Mouse (Mus musculus) liver, embryonic 14.5 days (tissue): ENCODE results near the gene Slc3a2. TPM values are rescaled to one million over a fixed set of nuclear protein-coding genes. Genes with fewer than 3 reads are reported as not detected.
"Not testable (repeated sequence)": the region's sequence is repeated elsewhere in the genome, so short reads cannot be mapped to it uniquely, and the experiment has no call there.

ENCODE experiments used
- ATAC-seq: fragments of 200-750 bp; cut with Nextera tagmentation; 2 replicates; pipeline ENCODE4 v1.8.0; 2017; ENCODE audit warnings: moderate number of reproducible peaks, mild to moderate bottlenecking, moderate library complexity; ENCODE audit not compliant: insufficient read depth
- DNase-seq, 3 experiments: peaks; one replicate each; pipeline ENCODE4 v3.0.0-alpha.2; 2012 to 2013; ENCODE audit warnings: low read depth in 3 of 3, low spot score in 3 of 3
- H3K27ac ChIP-seq: fragments of 300-500 bp; sonication (generic); 2 replicates; pipeline ENCODE4 v1.5.1; 2014; ENCODE audit warnings: moderate library complexity, mild to moderate bottlenecking, control low read depth, inconsistent platforms
- H3K27me3 ChIP-seq: fragments of 300-500 bp; sonication (generic); 2 replicates; pipeline ENCODE4 v1.6.1; 2014; ENCODE audit warnings: mild to moderate bottlenecking, low read length, moderate library complexity; ENCODE audit not compliant: control insufficient read depth, insufficient read depth
- H3K36me3 ChIP-seq: fragments of 300-500 bp; sonication (generic); replicated peaks from 2 replicates; pipeline ENCODE4 v1.6.1; 2014; ENCODE audit warnings: low read depth; ENCODE audit not compliant: control insufficient read depth, insufficient read depth
- H3K4me1 ChIP-seq, 2 experiments: fragments of 200-500 bp in 1 of 2; fragments of 300-500 bp in 1 of 2; sonication (generic) in 1 of 2; replicated peaks; 2 replicates each; pipeline ENCODE4 v1.6.1; 2012 to 2014; ENCODE audit warnings: antibody characterized with exemption in 1 of 2, inconsistent platforms in 1 of 2, low read length in 1 of 2; ENCODE audit not compliant: control insufficient read depth in 2 of 2, insufficient read depth in 2 of 2
- H3K4me2 ChIP-seq: fragments of 300-500 bp; sonication (generic); 2 replicates; pipeline ENCODE4 v1.6.1; 2014; ENCODE audit warnings: low read depth, mild to moderate bottlenecking, control low read depth, moderate library complexity
- H3K4me3 ChIP-seq, 2 experiments: fragments of 200-500 bp in 1 of 2; fragments of 300-500 bp in 1 of 2; sonication (generic) in 1 of 2; 2 replicates each; pipeline ENCODE4 v1.5.1; 2012 to 2014; ENCODE audit warnings: low read depth in 2 of 2, low read length in 2 of 2, mild to moderate bottlenecking in 2 of 2, control low read depth in 1 of 2, inconsistent platforms in 1 of 2, moderate library complexity in 1 of 2; ENCODE audit not compliant: insufficient read depth in 1 of 2
- H3K9ac ChIP-seq: fragments of 300-500 bp; sonication (generic); replicated peaks from 2 replicates; pipeline ENCODE4 v1.6.1; 2014; ENCODE audit warnings: mild to moderate bottlenecking, control low read depth, moderate library complexity
- H3K9me3 ChIP-seq: fragments of 300-500 bp; sonication (generic); 2 replicates; pipeline ENCODE4 v1.6.1; 2016; ENCODE audit warnings: low read length, mixed read lengths; ENCODE audit not compliant: control insufficient read depth
- CTCF ChIP-seq: IDR thresholded peaks from 2 replicates; pipeline ENCODE4 v1.5.1; 2016; ENCODE audit warnings: antibody characterized with exemption, low read depth, control low read depth
- EP300 ChIP-seq: IDR thresholded peaks from 2 replicates; pipeline ENCODE4 v1.6.1; 2016; ENCODE audit warnings: antibody characterized with exemption, low read depth
- WGBS: fragments of 180-500 bp; shearing (Covaris S2); extraction: QIAGEN DNeasy Blood & Tissue Kit; methylation state at CpG from one replicate; pipeline ENCODE4 v1.1.7; 2014; ENCODE audit not compliant: insufficient replicate concordance; 5-methylcytosine and 5-hydroxymethylcytosine counted together
- polyA plus RNA-seq, 2 experiments: library from polyadenylated mRNA; depleted of rRNA in 1 of 2; stranded (reverse) in 1 of 2; unstranded in 1 of 2; fragments of >200 nt; fragmentation: Nextera tagmentation in 1 of 2; extraction: Ambion mirVana in 1 of 2; gene quantifications; 2 replicates each; pipeline versions ENCODE4 v1.2.1 to v1.2.3; 2012 to 2014

The Slc3a2 gene
- polyA plus RNA-seq, 2 experiments: 82.2 to 89.1 TPM

- ATAC-seq (no peak), DNase-seq (no peak)
- Histone ChIP-seq H3K4me2 (no peak overlapping the region), H3K27ac (no peak overlapping the region), H3K4me1 (peaks cover 11 to 18% of the 10 kb centered on the region in 2 experiments), H3K9ac (no peak overlapping the region), H3K9me3 (no peaks in the 10 kb centered on the region), H3K27me3 (no peaks in the 10 kb centered on the region), H3K36me3 (peaks cover 40% of the 10 kb centered on the region), H3K4me3 (no peak overlapping the region)
- TF ChIP-seq EP300: no peak
- no peak for TF ChIP-seq CTCF
- WGBS: 79% methylated on average over 7 of the region's 7 CpGs
Observed at GRCm38 (mm10) chr19:8738911-8739310, 15.7 kb upstream of the Slc3a2 start.

DNA sequence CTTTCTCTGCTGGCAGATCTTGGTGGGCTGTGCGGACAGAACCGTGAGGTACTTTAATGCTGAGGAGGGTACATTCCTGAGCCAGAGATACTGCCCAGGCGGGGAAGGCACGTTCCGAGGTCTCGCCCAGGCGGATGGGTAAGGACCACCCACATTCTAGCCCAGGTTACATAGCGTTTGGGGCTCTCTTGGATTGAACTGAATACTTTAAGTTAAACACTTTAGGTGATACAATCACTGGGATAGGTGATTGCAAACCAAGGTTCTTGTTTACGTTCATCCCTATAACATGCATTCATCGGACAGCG lies 12.9 kb upstream of the Slc3a2 start:
- WGBS: 2% methylated on average over 11 of the region's 11 CpGs
- H3K27ac ChIP-seq: peak overlapping the region; percentile 58
- H3K4me1 ChIP-seq: peaks cover 7 to 11% of the 10 kb centered on the region in 2 experiments
- H3K27me3 ChIP-seq: no peaks in the 10 kb centered on the region
- peak overlapping the region; percentile 94 for H3K4me2 ChIP-seq
- H3K9ac ChIP-seq: peak overlapping the region; percentile 83
- DNase-seq: no peak
- H3K9me3 ChIP-seq: no peaks in the 10 kb centered on the region
- H3K36me3 ChIP-seq: peaks cover 29% of the 10 kb centered on the region
- peak; percentile 55 for ATAC-seq
- peak overlapping the region; percentile 90 to 98 for H3K4me3 ChIP-seq
- TF ChIP-seq EP300 (no peak), CTCF (no peak)

- ATAC-seq (peak; percentile 88), DNase-seq (peak; percentile 76 to 80 (median 79))
- peak within 1 kb of the TSS; percentile 83 for H3K9ac ChIP-seq
- under 1% methylated on average over 32 of the region's 32 CpGs for WGBS
- peaks cover 26% of the 10 kb centered on the region for H3K36me3 ChIP-seq
- H3K27me3 ChIP-seq: no peaks in the 10 kb centered on the region
- H3K4me3 ChIP-seq: peak within 1 kb of the TSS; percentile 90 to 98
- H3K4me1 ChIP-seq: peaks cover 3 to 6% of the 10 kb centered on the region in 2 experiments; a peak in 3 of 4 replicates
- peak within 1 kb of the TSS; percentile 58 for H3K27ac ChIP-seq
- H3K9me3 ChIP-seq: no peaks in the 10 kb centered on the region
- H3K4me2 ChIP-seq: peak within 1 kb of the TSS; percentile 94
- TF ChIP-seq EP300 (no peak), CTCF (no peak)
Observed at GRCm38 (mm10) chr19:8735389-8736159, 12.4 kb upstream of the Slc3a2 start, which contains the start of gene Wdr74. TSS of gene Wdr74 (plus strand) at chr19:8735827.

DNA sequence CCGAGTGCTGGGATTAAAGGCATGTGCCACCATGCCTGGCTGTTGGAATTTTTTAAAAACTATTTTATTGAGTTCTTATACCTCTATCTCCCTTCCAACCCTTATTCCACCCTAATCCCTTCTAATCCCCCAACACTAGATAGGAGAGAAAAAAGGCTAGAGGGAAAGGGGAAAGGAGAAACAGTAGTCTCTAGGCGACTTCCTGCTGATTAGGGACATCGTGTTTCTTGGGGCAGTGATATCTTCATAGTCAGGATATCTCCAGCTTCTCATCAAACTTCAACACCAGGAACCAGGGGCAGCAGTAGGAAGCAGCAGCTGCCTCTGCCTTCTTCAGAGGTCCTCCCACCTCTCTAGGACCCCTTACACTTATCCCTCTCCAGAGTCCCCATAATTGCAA lies 11.2 kb upstream of the Slc3a2 start:
- DNase-seq: no peak
- no peaks in the 10 kb centered on the region for H3K27me3 ChIP-seq
- H3K36me3 ChIP-seq: peaks cover 15% of the 10 kb centered on the region
- no peak overlapping the region for H3K9ac ChIP-seq
- H3K27ac ChIP-seq: no peak overlapping the region
- no peak overlapping the region for H3K4me2 ChIP-seq
- no peaks in the 10 kb centered on the region for H3K9me3 ChIP-seq
- TF ChIP-seq EP300 (no peak), CTCF (no peak)
- H3K4me3 ChIP-seq: no peak overlapping the region
- no peak for ATAC-seq
- 28% methylated on average over 3 of the region's 3 CpGs for WGBS
- H3K4me1 ChIP-seq: peaks cover 2 to 5% of the 10 kb centered on the region in 2 experiments; a peak in 2 of 4 replicates

GRCm38 (mm10) chr19:8728335-8729099 lies 5.3 kb upstream of the Slc3a2 start:
- ATAC-seq, DNase-seq, H3K4me2 ChIP-seq, H3K27me3 ChIP-seq, H3K9ac ChIP-seq, H3K4me3 ChIP-seq, H3K9me3 ChIP-seq, H3K27ac ChIP-seq: not testable (repeated sequence)
- 48% methylated on average over 3 of the region's 3 CpGs for WGBS
- Histone ChIP-seq H3K36me3 (peaks cover 34% of the 10 kb centered on the region), H3K4me1 (peaks cover 3 to 14% of the 10 kb centered on the region in 2 experiments; a peak in 3 of 4 replicates)
